Mouse (Mus musculus) bone marrow macrophage, adult 2 months (primary cell): Measurements from ENCODE around the gene Acvr1b.

Experiments used
- CTCF ChIP-seq: IDR thresholded peaks from 2 replicates; pipeline ENCODE4 v1.5.1; 2012; ENCODE audit warnings: low read depth, mild to moderate bottlenecking, low read length, moderate library complexity
- POLR2A ChIP-seq: IDR thresholded peaks from 2 replicates; pipeline ENCODE4 v1.6.1; 2012; ENCODE audit warnings: mild to moderate bottlenecking, low read depth, low read length, borderline replicate concordance

DNA sequence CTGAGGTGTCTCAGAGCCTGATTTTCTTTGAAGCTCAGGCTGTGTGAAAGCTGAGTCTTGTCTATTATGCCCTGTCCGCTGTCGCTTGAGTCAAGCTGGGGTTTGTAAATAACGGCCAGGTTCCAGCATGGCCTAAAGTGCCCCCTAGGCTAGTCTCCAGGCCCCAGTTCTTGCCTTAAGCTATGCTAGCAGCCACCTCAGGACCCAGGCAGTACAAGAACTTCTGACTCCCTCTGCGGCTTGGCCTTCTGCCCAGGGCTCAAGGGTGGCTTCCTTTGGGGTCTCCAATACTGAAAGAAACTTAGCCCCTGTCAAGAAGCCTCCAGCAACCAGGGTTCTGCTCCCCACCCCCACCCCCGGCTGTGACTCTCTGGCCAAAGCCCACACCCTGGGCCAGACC is 29.7 kb upstream of the Acvr1b start:
- TF ChIP-seq CTCF (no peak), POLR2A (no peak)
